Mouse (Mus musculus): Measurements from ENCODE around the gene Olfr1359. TPM values are rescaled to one million over a fixed set of nuclear protein-coding genes. Genes with fewer than 3 reads are reported as not detected.
"Not testable (repeated sequence)": the region's sequence is repeated elsewhere in the genome, so short reads cannot be mapped to it uniquely, and the experiment has no call there.

Olfr1359 gene
- polyA plus RNA-seq, 1 experiment, result not detected

DNA sequence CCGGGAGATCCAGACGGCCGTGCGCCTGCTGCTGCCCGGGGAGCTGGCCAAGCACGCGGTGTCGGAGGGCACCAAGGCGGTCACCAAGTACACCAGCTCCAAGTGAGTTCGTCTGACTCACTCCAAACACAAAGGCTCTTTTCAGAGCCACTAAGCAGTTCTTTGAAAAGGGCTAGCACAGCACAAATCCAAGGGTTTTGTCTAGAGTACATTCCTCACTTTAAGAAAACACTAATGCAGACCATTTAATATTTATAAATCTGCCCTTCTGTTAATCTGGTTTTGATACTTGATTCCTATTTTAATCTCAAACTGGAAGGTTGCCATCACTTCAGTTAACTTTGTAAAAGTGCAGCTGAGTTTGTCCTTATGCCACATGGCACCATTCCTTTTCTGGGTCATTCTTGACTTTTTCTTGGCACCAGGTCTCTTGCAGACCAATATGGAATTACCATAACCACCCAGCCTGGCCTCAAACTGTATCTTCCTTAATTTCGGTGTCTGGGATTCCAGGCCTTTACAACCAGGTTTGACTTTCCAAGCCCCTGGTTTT is 24.5 kb downstream of the Olfr1359 start:
- Histone ChIP-seq H3K4me3 (replicated peaks) (peak overlapping the region; percentile 69), H3K27me3 (ENCODE audit: control insufficient read depth) (no peaks in the 10 kb centered on the region), H3K4me1 (ENCODE audit: control insufficient read depth) (peaks cover 52% of the 10 kb centered on the region), H3K36me3 (ENCODE audit: control insufficient read depth) (no peaks in the 10 kb centered on the region; the same call in 1 of the 2 replicates), H3K9me3 (ENCODE audit: control insufficient read depth, low read length) (no peaks in the 10 kb centered on the region)
- TF ChIP-seq GATA1 (IDR thresholded peaks at IDR 0.05; ENCODE audit: low read length) (no peak), TAL1 (IDR thresholded peaks at IDR 0.05; ENCODE audit: low read length) (no peak)

DNA sequence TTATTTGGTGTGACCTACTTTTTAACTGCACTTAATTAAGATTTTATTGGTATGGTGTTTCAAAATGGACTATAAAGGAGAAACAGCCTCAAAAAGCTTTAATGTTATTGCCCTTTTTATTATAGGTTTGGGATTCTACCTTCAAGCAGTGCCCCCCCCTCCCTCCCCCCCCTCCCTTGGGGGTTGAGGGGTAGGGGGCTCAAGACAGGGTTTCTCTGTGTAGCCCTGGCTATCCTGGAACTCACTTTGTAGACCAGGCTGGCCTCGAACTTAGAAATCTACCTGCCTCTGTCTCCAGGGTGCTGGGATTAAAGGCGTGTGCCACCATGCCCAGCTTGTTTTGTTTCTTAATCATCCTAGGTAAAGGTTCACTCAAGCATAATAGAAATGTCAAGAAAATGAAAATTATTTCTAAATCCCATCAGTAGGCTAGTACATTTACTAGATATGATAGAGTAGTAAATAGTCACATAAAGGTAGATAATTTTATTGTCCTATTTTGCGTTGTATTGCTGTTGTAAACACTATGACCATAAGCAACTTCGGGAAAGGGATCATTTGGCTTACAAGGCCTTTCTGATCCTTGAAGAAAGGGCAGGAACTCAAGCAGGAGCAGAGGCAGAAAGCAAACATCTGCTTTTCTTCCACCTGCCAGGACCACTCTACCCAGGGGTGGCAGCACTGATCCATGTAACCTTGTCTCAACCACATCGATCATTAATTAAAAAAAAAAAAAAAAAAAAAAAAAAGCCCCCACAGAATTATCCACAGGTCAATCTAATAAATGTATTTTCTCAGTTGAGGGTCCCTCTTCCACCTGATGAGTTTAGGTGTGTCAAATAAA is 25.3 kb downstream of the Olfr1359 start:
- H3K4me1 ChIP-seq (ENCODE audit: control insufficient read depth), result peaks cover 48% of the 10 kb centered on the region
- H3K4me3 ChIP-seq (replicated peaks), result peak overlapping the region; percentile 69
- H3K36me3 ChIP-seq (ENCODE audit: control insufficient read depth), result no peaks in the 10 kb centered on the region; the same call in 1 of the 2 replicates
- TF ChIP-seq TAL1 (IDR thresholded peaks at IDR 0.05; ENCODE audit: low read length), result no peak
- no peak for TF ChIP-seq GATA1 (IDR thresholded peaks at IDR 0.05; ENCODE audit: low read length)
- no peaks in the 10 kb centered on the region for H3K9me3 ChIP-seq (ENCODE audit: control insufficient read depth, low read length)
- H3K27me3 ChIP-seq (ENCODE audit: control insufficient read depth), result no peaks in the 10 kb centered on the region

DNA sequence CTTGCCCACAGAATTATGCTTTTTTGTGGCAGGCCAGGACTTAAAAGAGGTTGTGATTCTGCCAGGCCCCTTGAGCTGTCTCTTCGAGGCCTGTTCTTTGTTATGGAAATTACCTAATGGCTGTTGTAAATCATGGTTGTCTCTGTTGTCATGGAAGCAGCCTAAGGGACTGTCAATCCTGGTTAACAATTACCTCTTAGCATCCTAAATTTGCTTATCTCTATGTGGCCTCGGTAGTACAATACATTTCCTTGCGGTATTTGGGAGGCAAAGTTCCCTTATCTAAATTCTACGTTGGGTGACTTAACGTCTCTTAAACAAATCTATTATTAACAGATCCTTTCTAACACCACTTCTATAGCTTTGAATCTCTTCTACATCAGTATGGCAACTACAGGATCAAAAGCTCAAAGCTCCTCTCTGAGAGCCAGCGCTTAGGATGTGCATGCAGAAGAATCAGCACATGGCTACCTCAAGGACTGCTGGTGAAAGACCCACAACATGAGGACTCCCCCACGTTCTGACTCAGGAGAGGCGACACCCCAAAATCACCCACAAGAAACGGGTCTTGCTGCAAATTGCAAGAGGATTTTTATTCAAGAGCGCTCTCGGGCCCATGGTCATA is 30.1 kb downstream of the Olfr1359 start:
- no peak for TF ChIP-seq GATA1 (IDR thresholded peaks at IDR 0.05; ENCODE audit: low read length)
- TF ChIP-seq TAL1 (IDR thresholded peaks at IDR 0.05; ENCODE audit: low read length), result no peak
- Histone ChIP-seq H3K4me3 (replicated peaks) (no peak overlapping the region), H3K27me3 (ENCODE audit: control insufficient read depth) (no peaks in the 10 kb centered on the region), H3K4me1 (ENCODE audit: control insufficient read depth) (peaks cover 13% of the 10 kb centered on the region), H3K9me3 (ENCODE audit: control insufficient read depth, low read length) (no peaks in the 10 kb centered on the region), H3K36me3 (ENCODE audit: control insufficient read depth) (no peaks in the 10 kb centered on the region)

DNA sequence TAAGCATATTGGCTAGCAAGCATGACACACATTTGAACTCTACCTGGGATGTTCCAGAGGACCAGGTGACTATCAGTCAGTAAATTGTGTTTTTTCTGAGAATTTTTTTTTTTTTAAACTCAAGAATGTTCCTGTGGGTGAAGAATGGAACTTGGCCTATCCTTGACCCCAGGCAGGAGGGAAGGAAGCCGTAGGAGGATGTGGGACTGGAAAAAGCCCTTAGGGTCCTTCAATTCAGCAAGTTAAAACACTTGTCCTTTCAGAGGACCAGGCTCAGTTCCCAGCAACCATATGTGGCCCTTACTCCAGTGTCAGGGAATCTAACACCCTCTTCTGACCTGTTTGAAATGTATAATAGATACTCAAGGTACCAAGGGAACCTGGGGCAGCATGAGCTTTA is 31.6 kb downstream of the Olfr1359 start:
- Histone ChIP-seq H3K27me3 (ENCODE audit: control insufficient read depth) (no peaks in the 10 kb centered on the region), H3K4me1 (ENCODE audit: control insufficient read depth) (peaks cover 21% of the 10 kb centered on the region), H3K9me3 (ENCODE audit: control insufficient read depth, low read length) (no peaks in the 10 kb centered on the region), H3K4me3 (replicated peaks) (no peak overlapping the region), H3K36me3 (ENCODE audit: control insufficient read depth) (no peaks in the 10 kb centered on the region)
- TF ChIP-seq TAL1 (IDR thresholded peaks at IDR 0.05; ENCODE audit: low read length) (no peak), GATA1 (IDR thresholded peaks at IDR 0.05; ENCODE audit: low read length) (no peak)

DNA sequence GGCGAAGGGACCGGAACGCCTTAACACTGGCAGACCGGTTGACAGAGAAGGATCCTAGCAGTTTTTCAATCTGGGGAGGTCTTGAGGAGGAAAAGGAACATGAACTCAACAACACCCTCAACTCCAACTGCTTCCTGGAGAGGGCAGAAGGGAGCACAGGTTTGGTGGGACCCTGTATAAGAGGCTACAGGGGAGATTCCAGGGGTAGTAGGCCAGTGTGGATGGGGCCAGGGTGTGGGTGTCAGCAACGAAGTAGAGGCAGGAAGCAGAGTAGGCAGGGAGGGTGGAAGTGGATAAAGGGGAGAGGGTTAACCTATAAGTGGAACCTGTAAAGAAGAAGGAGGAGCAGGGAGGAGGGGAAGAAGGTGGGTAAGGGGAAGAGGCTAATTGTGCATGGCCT is 35.6 kb downstream of the Olfr1359 start:
- H3K27me3 ChIP-seq (ENCODE audit: control insufficient read depth), result no peaks in the 10 kb centered on the region
- peaks cover 45% of the 10 kb centered on the region for H3K4me1 ChIP-seq (ENCODE audit: control insufficient read depth)
- no peaks in the 10 kb centered on the region for H3K9me3 ChIP-seq (ENCODE audit: control insufficient read depth, low read length)
- TF ChIP-seq TAL1 (IDR thresholded peaks at IDR 0.05; ENCODE audit: low read length) (no peak), GATA1 (IDR thresholded peaks at IDR 0.05; ENCODE audit: low read length) (no peak)
- H3K36me3 ChIP-seq (ENCODE audit: control insufficient read depth), result no peaks in the 10 kb centered on the region
- no peak overlapping the region for H3K4me3 ChIP-seq (replicated peaks)

DNA sequence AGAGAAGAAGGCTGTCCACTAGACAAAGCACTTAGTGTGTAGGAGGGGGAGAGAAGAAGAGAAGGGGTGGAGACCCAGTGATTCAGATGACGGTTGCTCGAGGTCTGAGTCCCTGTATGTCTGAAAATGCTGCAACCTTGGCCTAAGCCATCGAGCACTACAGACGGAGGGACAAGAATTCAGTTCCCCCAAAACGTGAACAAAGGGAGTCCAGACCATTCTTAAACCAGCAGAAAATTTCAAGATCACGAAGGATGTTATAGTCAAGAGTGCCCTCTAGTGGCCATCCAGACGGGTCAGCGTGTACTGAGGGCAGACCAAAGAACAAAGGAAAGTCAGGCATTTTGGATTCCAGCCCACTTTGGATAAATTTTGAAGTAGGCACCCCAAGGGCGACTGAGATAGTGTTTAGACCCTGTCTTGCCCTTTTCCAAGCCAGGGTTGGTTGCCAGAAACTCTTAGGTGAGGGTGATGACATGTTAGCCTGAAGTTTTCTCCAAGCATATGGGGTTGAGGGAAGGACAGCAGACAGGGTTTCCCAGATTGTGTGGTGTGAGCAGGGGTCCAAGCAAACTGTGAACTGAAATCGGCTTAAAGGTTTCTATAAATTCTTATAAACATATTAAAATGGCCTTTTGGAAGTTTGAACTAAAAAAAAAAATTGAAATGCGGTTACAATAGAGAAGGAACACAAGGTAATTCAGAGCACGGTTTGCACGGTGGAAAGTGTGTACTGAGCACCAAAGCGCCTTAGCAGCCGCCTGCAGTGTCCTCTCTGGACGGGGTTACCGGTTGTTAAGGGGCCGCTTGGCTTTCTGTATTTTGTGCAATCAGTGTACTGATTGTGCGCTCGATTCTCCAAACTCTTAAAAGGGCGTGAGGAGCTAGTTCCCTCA is 36.3 kb downstream of the Olfr1359 start:
- H3K36me3 ChIP-seq (ENCODE audit: control insufficient read depth), result peaks cover 3% of the 10 kb centered on the region
- H3K9me3 ChIP-seq (ENCODE audit: control insufficient read depth, low read length), result no peaks in the 10 kb centered on the region
- H3K27me3 ChIP-seq (ENCODE audit: control insufficient read depth), result no peaks in the 10 kb centered on the region
- H3K4me1 ChIP-seq (ENCODE audit: control insufficient read depth), result peaks cover 49% of the 10 kb centered on the region
- TF ChIP-seq GATA1 (IDR thresholded peaks at IDR 0.05; ENCODE audit: low read length) (no peak), TAL1 (IDR thresholded peaks at IDR 0.05; ENCODE audit: low read length) (no peak)
- H3K4me3 ChIP-seq (replicated peaks), result peak overlapping the region; percentile 65

DNA sequence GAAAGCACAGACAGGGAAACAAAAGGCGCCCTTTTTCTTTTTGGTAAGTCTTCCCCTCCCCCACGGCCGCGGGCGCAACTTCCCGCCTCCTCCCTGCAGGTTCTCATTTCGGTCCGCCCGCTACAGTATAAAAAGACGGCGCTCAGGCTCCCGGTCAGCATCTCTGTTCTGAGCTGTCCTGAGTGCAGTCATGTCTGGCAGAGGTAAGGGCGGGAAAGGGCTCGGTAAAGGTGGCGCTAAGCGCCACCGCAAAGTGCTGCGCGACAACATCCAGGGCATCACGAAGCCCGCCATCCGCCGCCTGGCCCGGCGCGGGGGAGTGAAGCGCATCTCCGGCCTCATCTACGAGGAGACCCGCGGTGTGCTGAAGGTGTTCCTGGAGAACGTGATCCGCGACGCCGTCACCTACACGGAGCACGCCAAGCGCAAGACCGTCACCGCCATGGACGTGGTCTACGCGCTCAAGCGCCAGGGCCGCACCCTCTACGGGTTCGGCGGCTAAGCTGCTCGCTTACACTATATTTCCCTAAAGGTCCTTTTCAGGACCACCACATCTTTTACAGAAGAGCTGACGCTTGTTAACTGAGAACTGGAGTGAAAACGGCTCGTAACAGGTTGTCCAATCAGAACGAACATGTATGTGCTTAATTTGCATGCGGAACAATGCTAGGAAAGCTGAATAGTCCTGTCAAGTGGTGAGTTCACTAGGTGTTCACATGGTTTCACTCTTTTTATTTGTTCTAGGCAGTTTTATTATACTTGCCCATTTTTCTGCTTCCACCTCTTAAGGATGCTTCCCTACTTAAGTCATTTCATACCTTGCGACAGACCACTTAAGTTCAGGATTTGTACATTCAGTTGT is 37.2 kb downstream of the Olfr1359 start, which contains the start of gene Hist1h4j:
Hist1h4j (plus strand) TSS at position 159 of the 862 bp plus-strand sequence.
- peaks cover 49% of the 10 kb centered on the region for H3K4me1 ChIP-seq (ENCODE audit: control insufficient read depth)

DNA sequence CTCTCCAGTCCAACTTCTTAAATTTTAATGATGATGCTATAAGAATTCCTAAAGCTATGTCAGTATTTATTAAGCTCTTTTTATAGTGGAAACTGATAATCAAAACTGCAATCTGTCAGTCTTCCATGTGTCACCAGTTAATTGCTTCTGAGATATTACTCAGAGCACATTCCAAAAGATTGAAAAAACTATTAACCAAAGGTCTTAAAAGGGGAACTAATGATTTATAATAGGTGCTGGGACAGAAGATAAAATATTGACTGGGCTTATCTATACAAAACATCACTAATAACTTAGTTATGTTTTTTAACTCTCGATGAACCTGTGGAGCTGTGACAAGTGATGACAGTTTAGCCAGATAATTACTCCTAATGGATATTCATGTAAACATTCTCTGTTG is 47.1 kb downstream of the Olfr1359 start:
- Histone ChIP-seq H3K4me3 (replicated peaks) (no peak overlapping the region), H3K9me3 (ENCODE audit: control insufficient read depth, low read length) (no peaks in the 10 kb centered on the region), H3K36me3 (ENCODE audit: control insufficient read depth) (peaks cover 42% of the 10 kb centered on the region), H3K4me1 (ENCODE audit: control insufficient read depth) (peaks cover 37% of the 10 kb centered on the region), H3K27me3 (ENCODE audit: control insufficient read depth) (no peaks in the 10 kb centered on the region)
- no peak for TF ChIP-seq TAL1 (IDR thresholded peaks at IDR 0.05; ENCODE audit: low read length)
- no peak for TF ChIP-seq GATA1 (IDR thresholded peaks at IDR 0.05; ENCODE audit: low read length)

More for the DNA sequence above, 37.2 kb downstream of the Olfr1359 start, which contains the start of gene Hist1h4j:
- H3K4me3 ChIP-seq (replicated peaks), result peak within 1 kb of the TSS; percentile 72
- not testable (repeated sequence) for H3K36me3 ChIP-seq (ENCODE audit: control insufficient read depth); H3K27me3 ChIP-seq (ENCODE audit: control insufficient read depth); H3K9me3 ChIP-seq (ENCODE audit: control insufficient read depth, low read length)

Measured in erythroblast, embryonic 14.5 days (primary cell).